Mouse (Mus musculus) ES-E14 (cell line): ENCODE data around the gene Ube2r2. TPM values are rescaled to one million over a fixed set of nuclear protein-coding genes. Genes with fewer than 3 reads are reported as not detected.

ENCODE experiments used
- DNase-seq: peaks from one replicate; pipeline ENCODE4 v3.0.0-alpha.2; 2013; ENCODE audit warnings: low read depth, low spot score
- H3K27ac ChIP-seq: 2 replicates; pipeline ENCODE4 v1.5.1; 2012; ENCODE audit warnings: low read depth, mild to moderate bottlenecking, low read length, moderate library complexity, mixed read lengths; ENCODE audit not compliant: poor library complexity, insufficient read depth, severe bottlenecking
- H3K36me3 ChIP-seq: 2 replicates; pipeline ENCODE4 v1.6.1; 2012; ENCODE audit warnings: mild to moderate bottlenecking, low read length, moderate library complexity, mixed read lengths; ENCODE audit not compliant: control insufficient read depth, poor library complexity, insufficient read depth, severe bottlenecking
- H3K4me1 ChIP-seq, 2 experiments: fragments of 150-350 bp in 1 of 2; sonication (generic) in 1 of 2; 2 replicates each; pipeline ENCODE4 v1.6.1; 2012; ENCODE audit warnings: low read length in 2 of 2, mild to moderate bottlenecking in 1 of 2, mixed read lengths in 1 of 2; ENCODE audit not compliant: control insufficient read depth in 2 of 2, insufficient read depth in 2 of 2, poor library complexity in 1 of 2
- H3K4me3 ChIP-seq, 2 experiments: fragments of 150-350 bp in 1 of 2; sonication (generic) in 1 of 2; 2 replicates each; pipeline ENCODE4 v1.5.1; 2012; ENCODE audit warnings: low read length in 2 of 2, low read depth in 1 of 2, mild to moderate bottlenecking in 1 of 2, mixed read lengths in 1 of 2; ENCODE audit not compliant: insufficient read depth in 1 of 2, poor library complexity in 1 of 2, severe bottlenecking in 1 of 2
- H3K9ac ChIP-seq: 2 replicates; pipeline ENCODE4 v1.6.1; 2012; ENCODE audit warnings: low read depth, mild to moderate bottlenecking, low read length, mixed read lengths; ENCODE audit not compliant: poor library complexity, insufficient read depth, severe bottlenecking
- H3K9me3 ChIP-seq: fragments of 150-350 bp; sonication (generic); 2 replicates; pipeline ENCODE4 v1.6.1; 2012; ENCODE audit warnings: low read depth, mild to moderate bottlenecking, low read length; ENCODE audit not compliant: control insufficient read depth, insufficient read depth
- CHD2 ChIP-seq: IDR thresholded peaks from 2 replicates; pipeline ENCODE4 v1.6.1; 2014; ENCODE audit warnings: mild to moderate bottlenecking, low read depth, low read length, inconsistent platforms
- HCFC1 ChIP-seq: IDR thresholded peaks from 2 replicates; pipeline ENCODE4 v1.6.1; 2012; ENCODE audit warnings: low read length, inconsistent platforms, borderline replicate concordance; ENCODE audit not compliant: insufficient read depth
- MAFK ChIP-seq: IDR thresholded peaks from 2 replicates; pipeline ENCODE4 v1.6.1; 2014; ENCODE audit warnings: mild to moderate bottlenecking, low read depth, low read length, inconsistent platforms; ENCODE audit not compliant: insufficient read depth
- ZC3H11A ChIP-seq: IDR thresholded peaks from 2 replicates; pipeline ENCODE4 v1.6.1; 2012; ENCODE audit warnings: low read depth, mild to moderate bottlenecking, inconsistent platforms, low read length, borderline replicate concordance
- ZNF384 ChIP-seq: IDR thresholded peaks from 2 replicates; pipeline ENCODE4 v1.6.1; 2012; ENCODE audit warnings: low read depth, low read length, inconsistent platforms
- in situ Hi-C, 2 experiments: fragments of 600-800 bp; cut with MboI; formaldehyde crosslinking; loops; one replicate each; pipeline ENCODE4 v1.15.1; 2025; ENCODE audit warnings: low sequenced_read_pairs in 2 of 2, inconsistent platforms in 1 of 2; ENCODE audit not compliant: unreplicated experiment in 2 of 2
- total RNA-seq: library from RNA; depleted of rRNA; stranded (reverse); fragments of 300-350 nt; gene quantifications from 2 replicates; pipeline ENCODE4 v1.2.3, GENCODE M21; 2012

The Ube2r2 gene
- total RNA-seq, 1 experiment, result 52.3 TPM

DNA sequence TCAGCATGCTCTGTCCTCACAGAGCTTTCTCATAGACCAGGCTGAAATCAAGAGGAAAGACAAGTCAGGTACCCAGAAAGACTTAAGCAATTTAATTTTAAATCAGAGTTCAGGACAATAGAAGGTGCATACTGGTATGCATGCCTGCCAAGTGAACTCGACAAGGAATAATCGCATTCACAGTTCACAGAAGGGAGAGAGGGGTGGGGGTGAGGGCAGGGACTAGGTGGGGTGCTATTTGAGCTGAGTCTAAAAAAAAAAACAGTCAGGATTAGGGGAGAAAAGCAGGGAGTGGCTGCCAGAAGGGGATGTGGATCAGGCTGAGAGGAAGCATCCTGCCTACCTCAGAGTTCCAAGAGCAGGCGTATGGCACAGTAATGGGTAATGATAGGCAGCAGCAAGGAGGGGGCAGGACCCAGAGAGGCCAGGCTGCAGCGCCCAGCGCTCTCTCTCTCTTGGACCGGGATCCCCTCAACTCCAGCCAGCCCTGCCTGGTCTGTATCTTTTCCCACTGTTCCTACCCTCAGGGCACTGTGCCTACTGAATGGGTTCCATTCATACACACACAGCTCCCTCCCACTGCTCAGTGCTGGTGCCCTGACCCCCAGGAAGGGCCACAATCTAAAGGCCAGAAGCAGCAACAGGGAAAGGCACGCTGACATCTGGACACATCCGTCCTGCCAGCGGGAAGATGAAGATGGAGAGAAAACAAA is 21.0 kb upstream of the Ube2r2 start:
- DNase-seq, result no peak
- peaks cover 52% of the 10 kb centered on the region for H3K36me3 ChIP-seq
- H3K4me1 ChIP-seq, result peaks cover 0 to 10% of the 10 kb centered on the region in 2 experiments; a peak in 2 of 4 replicates
- H3K9ac ChIP-seq, result no peak overlapping the region
- no peak overlapping the region for H3K27ac ChIP-seq
- H3K9me3 ChIP-seq, result no peaks in the 10 kb centered on the region
- in situ Hi-C loops, result loop anchor here in 1 of 2 experiments (5.0 kb wide), 1 partner anchor 57 kb away; no protein-coding TSS in a partner anchor
- no peak for TF ChIP-seq ZC3H11A
- TF ChIP-seq MAFK, result no peak
- TF ChIP-seq CHD2, result no peak
- no peak for TF ChIP-seq ZNF384
- no peak for TF ChIP-seq HCFC1
- no peak overlapping the region for H3K4me3 ChIP-seq

- no peak for TF ChIP-seq MAFK
- no peak for TF ChIP-seq CHD2
- TF ChIP-seq HCFC1, result no peak
- TF ChIP-seq ZNF384, result no peak
- TF ChIP-seq ZC3H11A, result no peak
- in situ Hi-C loops, result loop anchor here in 1 of 2 experiments (5.0 kb wide), 1 partner anchor 58 kb away; no protein-coding TSS in a partner anchor
- no peak overlapping the region for H3K4me3 ChIP-seq
- peaks cover 57% of the 10 kb centered on the region for H3K36me3 ChIP-seq
- H3K9me3 ChIP-seq, result no peaks in the 10 kb centered on the region
- no peak overlapping the region for H3K27ac ChIP-seq
- H3K9ac ChIP-seq, result no peak overlapping the region
- H3K4me1 ChIP-seq, result peaks cover 0 to 10% of the 10 kb centered on the region in 2 experiments; a peak in 2 of 4 replicates
- no peak for DNase-seq
Measured at GRCm38 (mm10) chr4:41115074-41115473, 20.5 kb upstream of the Ube2r2 start.

- Histone ChIP-seq H3K4me3 (no peak overlapping the region), H3K27ac (no peak overlapping the region), H3K9me3 (no peaks in the 10 kb centered on the region), H3K36me3 (peaks cover 64% of the 10 kb centered on the region), H3K9ac (no peak overlapping the region), H3K4me1 (peaks cover 0 to 10% of the 10 kb centered on the region in 2 experiments; a peak in 2 of 4 replicates)
- in situ Hi-C loops, result loop anchor here in 1 of 2 experiments (5.0 kb wide), 1 partner anchor 58 kb away; no protein-coding TSS in a partner anchor
- TF ChIP-seq MAFK (no peak), CHD2 (no peak), ZNF384 (no peak), HCFC1 (no peak), ZC3H11A (no peak)
- no peak for DNase-seq
Measured at GRCm38 (mm10) chr4:41115793-41116192, 19.8 kb upstream of the Ube2r2 start.

- no peak for DNase-seq
- Histone ChIP-seq H3K9me3 (no peaks in the 10 kb centered on the region), H3K4me1 (peaks cover 0 to 10% of the 10 kb centered on the region in 2 experiments; a peak in 2 of 4 replicates), H3K36me3 (peaks cover 74% of the 10 kb centered on the region), H3K4me3 (no peak overlapping the region), H3K27ac (no peak overlapping the region), H3K9ac (no peak overlapping the region)
- in situ Hi-C loops, result loop anchor here in 1 of 2 experiments (5.0 kb wide), 1 partner anchor 60 kb away; no protein-coding TSS in a partner anchor
- TF ChIP-seq HCFC1 (no peak), CHD2 (no peak), ZNF384 (no peak), MAFK (no peak), ZC3H11A (no peak)
Measured at GRCm38 (mm10) chr4:41116817-41117216, 18.7 kb upstream of the Ube2r2 start.
